Mouse (Mus musculus): ENCODE data around the gene Urb1.

DNA sequence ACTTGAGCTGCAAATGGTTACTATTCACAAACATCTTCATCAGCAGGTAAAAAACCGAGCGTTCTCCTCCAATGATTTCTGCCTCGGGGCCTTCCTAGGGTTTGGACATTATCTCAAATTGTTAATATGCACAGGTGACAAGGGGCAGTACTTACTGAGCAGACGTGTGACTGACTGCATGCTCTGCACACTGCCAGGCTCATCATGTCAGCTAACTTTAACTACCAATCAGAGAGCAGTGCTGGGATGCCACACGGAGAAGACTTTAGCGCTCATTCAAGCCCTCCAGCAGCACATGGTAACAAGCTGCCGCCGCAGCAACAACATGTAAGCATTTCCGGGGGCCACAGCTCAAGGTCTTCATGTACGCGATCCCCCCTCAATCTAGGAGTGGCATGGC, 26.9 kb downstream of the Urb1 start:
- TF ChIP-seq GATA1 (IDR thresholded peaks at IDR 0.05; ENCODE audit: borderline replicate concordance, low read length) (no peak), FLI1 (IDR thresholded peaks at IDR 0.05; ENCODE audit: low read length) (no peak)

All from megakaryocyte, embryonic 14.5 days (primary cell).